Mouse (Mus musculus): ENCODE measurements around the gene Bbs5. TPM values are rescaled to one million over a fixed set of nuclear protein-coding genes. Genes with fewer than 3 reads are reported as not detected.
"Not testable (repeated sequence)": the region's sequence is repeated elsewhere in the genome, so short reads cannot be mapped to it uniquely, and the experiment has no call there.

The Bbs5 gene
- polyA plus RNA-seq, 1 experiment from 2014 or later: 23.9 TPM

- H3K27me3 ChIP-seq (replicated peaks): no peaks in the 10 kb centered on the region
- no peaks in the 10 kb centered on the region for H3K4me1 ChIP-seq
- ATAC-seq (ENCODE audit: low FRiP score): no peak
- H3K36me3 ChIP-seq: no peaks in the 10 kb centered on the region
- no peaks in the 10 kb centered on the region for H3K9me3 ChIP-seq (replicated peaks)
- H3K9ac ChIP-seq (replicated peaks): no peak overlapping the region
- H3K27ac ChIP-seq (replicated peaks): no peak overlapping the region
- H3K4me3 ChIP-seq (replicated peaks): no peak overlapping the region
- no peak overlapping the region for H3K4me2 ChIP-seq
- 72% methylated on average over 9 of the region's 9 CpGs for WGBS
Observed at GRCm38 (mm10) chr2:69675266-69675665, 28.3 kb downstream of the Bbs5 start.

GRCm38 (mm10) chr2:69676713-69677112, 29.7 kb downstream of the Bbs5 start:
- Histone ChIP-seq H3K36me3 (no peaks in the 10 kb centered on the region), H3K27ac (replicated peaks) (no peak overlapping the region), H3K4me2 (no peak overlapping the region), H3K4me1 (no peaks in the 10 kb centered on the region), H3K27me3 (replicated peaks) (no peaks in the 10 kb centered on the region), H3K9ac (replicated peaks) (no peak overlapping the region), H3K9me3 (replicated peaks) (no peaks in the 10 kb centered on the region), H3K4me3 (replicated peaks) (no peak overlapping the region)
- ATAC-seq (ENCODE audit: low FRiP score): no peak
- 64% methylated on average over 2 of the region's 2 CpGs for WGBS

- not testable (repeated sequence) for ATAC-seq (ENCODE audit: low FRiP score); H3K36me3 ChIP-seq; H3K27me3 ChIP-seq (replicated peaks); H3K4me3 ChIP-seq (replicated peaks); H3K4me2 ChIP-seq; H3K9ac ChIP-seq (replicated peaks); H3K27ac ChIP-seq (replicated peaks); H3K9me3 ChIP-seq (replicated peaks); H3K4me1 ChIP-seq
- 87% methylated on average over 2 of the region's 2 CpGs for WGBS
Observed at GRCm38 (mm10) chr2:69677215-69677614, 30.2 kb downstream of the Bbs5 start.

- Histone ChIP-seq H3K4me3 (replicated peaks) (no peak overlapping the region), H3K9me3 (replicated peaks) (no peaks in the 10 kb centered on the region), H3K27ac (replicated peaks) (no peak overlapping the region), H3K4me1 (peaks cover 9% of the 10 kb centered on the region), H3K4me2 (no peak overlapping the region), H3K36me3 (no peaks in the 10 kb centered on the region), H3K9ac (replicated peaks) (no peak overlapping the region), H3K27me3 (replicated peaks) (no peaks in the 10 kb centered on the region)
- no peak for ATAC-seq (ENCODE audit: low FRiP score)
- 63% methylated on average over 6 of the region's 6 CpGs for WGBS
Observed at GRCm38 (mm10) chr2:69679990-69680389, 33.0 kb downstream of the Bbs5 start.

DNA sequence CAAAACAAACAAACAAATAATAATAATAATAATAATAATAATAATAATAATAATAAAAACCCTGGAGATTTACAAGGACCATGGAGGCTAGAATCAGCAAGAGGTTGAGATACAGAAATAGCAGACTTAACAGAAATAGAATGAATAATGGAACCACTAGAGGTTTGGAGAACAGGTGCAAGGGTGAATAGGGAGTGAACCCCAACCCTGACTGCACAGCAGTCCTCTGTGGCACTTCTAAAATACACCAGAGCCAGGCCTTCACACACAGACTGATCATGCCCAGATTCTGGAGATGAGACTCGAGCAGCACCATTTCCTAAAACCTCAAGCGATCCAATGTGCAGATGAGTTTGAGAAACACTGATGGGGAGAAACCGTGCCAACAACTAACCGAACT, 35.0 kb downstream of the Bbs5 start:
- no peak for ATAC-seq (ENCODE audit: low FRiP score)
- Histone ChIP-seq H3K27ac (replicated peaks) (no peak overlapping the region), H3K4me3 (replicated peaks) (no peak overlapping the region), H3K9me3 (replicated peaks) (no peaks in the 10 kb centered on the region), H3K9ac (replicated peaks) (no peak overlapping the region), H3K36me3 (peaks cover 7% of the 10 kb centered on the region), H3K4me1 (peaks cover 9% of the 10 kb centered on the region), H3K4me2 (no peak overlapping the region), H3K27me3 (replicated peaks) (no peaks in the 10 kb centered on the region)
- WGBS: 92% methylated on average over 4 of the region's 4 CpGs

GRCm38 (mm10) chr2:69683036-69683805, 36.2 kb downstream of the Bbs5 start:
- H3K4me3 ChIP-seq (replicated peaks): peak overlapping the region; percentile 15; the same call in 1 of the 2 replicates
- H3K9me3 ChIP-seq (replicated peaks): no peaks in the 10 kb centered on the region
- H3K27me3 ChIP-seq (replicated peaks): no peaks in the 10 kb centered on the region
- 23% methylated on average over 13 of the region's 13 CpGs for WGBS
- peaks cover 19% of the 10 kb centered on the region for H3K36me3 ChIP-seq
- no peak overlapping the region for H3K9ac ChIP-seq (replicated peaks)
- H3K4me1 ChIP-seq: peaks cover 9% of the 10 kb centered on the region
- H3K4me2 ChIP-seq: peak overlapping the region; percentile 22
- H3K27ac ChIP-seq (replicated peaks): no peak overlapping the region
- peak; percentile 55; the same call in 1 of the 2 replicates for ATAC-seq (ENCODE audit: low FRiP score)

DNA sequence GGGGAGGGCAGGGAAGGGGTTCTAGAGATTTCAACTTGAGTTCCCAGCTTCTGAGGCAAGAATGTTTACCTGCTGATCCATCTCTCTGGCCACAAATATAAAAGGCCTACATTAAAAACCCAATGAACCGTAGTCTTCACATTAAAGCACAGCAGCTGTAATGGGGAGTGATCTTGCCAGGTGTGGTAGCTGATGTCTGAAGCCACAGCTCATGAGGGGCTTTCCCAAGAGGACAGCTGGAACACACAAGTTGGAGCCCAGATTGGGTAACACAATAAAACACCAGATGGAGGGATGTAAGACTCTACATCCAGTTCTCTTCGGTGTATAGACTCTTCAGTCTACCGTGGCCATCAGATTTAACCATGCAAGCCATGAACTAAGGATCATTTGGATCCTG, 37.5 kb downstream of the Bbs5 start:
- no peaks in the 10 kb centered on the region for H3K9me3 ChIP-seq (replicated peaks)
- no peaks in the 10 kb centered on the region for H3K27me3 ChIP-seq (replicated peaks)
- peaks cover 26% of the 10 kb centered on the region for H3K36me3 ChIP-seq
- no peak overlapping the region for H3K27ac ChIP-seq (replicated peaks)
- H3K4me3 ChIP-seq (replicated peaks): no peak overlapping the region
- H3K4me2 ChIP-seq: no peak overlapping the region
- peaks cover 9% of the 10 kb centered on the region for H3K4me1 ChIP-seq
- no peak overlapping the region for H3K9ac ChIP-seq (replicated peaks)
- ATAC-seq (ENCODE audit: low FRiP score): no peak
- WGBS: 96% methylated on average over 3 of the region's 3 CpGs

DNA sequence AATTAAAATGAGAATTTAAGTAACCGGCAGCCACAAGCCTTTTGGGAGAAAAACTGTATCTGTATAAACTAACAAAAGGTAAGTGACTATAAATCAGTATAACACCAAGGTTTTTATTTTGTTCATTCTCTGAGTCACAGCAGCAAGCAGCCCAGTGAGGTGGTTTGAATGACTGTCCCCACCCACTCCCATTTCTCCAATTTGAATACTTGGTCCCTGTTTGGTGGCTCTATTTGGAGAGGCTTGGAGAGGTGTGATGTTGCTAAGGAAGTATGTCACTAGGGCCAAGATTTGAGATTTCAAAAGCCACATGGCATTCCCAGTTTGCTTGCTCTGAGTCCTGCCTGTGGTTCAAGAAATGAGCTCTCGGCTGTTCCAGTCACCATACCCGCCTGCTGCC, 43.2 kb downstream of the Bbs5 start:
- WGBS: 94% methylated on average over 3 of the region's 3 CpGs
- Histone ChIP-seq H3K27ac (replicated peaks) (no peak overlapping the region), H3K36me3 (peaks cover 72% of the 10 kb centered on the region)

GRCm38 (mm10) chr2:69690843-69691242, 43.9 kb downstream of the Bbs5 start:
- Histone ChIP-seq H3K27ac (replicated peaks) (no peak overlapping the region), H3K4me1 (no peaks in the 10 kb centered on the region), H3K9me3 (replicated peaks) (no peaks in the 10 kb centered on the region), H3K4me2 (no peak overlapping the region), H3K9ac (replicated peaks) (no peak overlapping the region), H3K4me3 (replicated peaks) (no peak overlapping the region), H3K36me3 (peaks cover 72% of the 10 kb centered on the region), H3K27me3 (replicated peaks) (no peaks in the 10 kb centered on the region)
- 92% methylated on average over 6 of the region's 6 CpGs for WGBS
- ATAC-seq (ENCODE audit: low FRiP score): no peak

More for the DNA sequence above, 43.2 kb downstream of the Bbs5 start:
- Histone ChIP-seq H3K9ac (replicated peaks) (no peak overlapping the region), H3K4me3 (replicated peaks) (no peak overlapping the region), H3K4me2 (no peak overlapping the region), H3K27me3 (replicated peaks) (no peaks in the 10 kb centered on the region), H3K9me3 (replicated peaks) (no peaks in the 10 kb centered on the region), H3K4me1 (no peaks in the 10 kb centered on the region)
- no peak for ATAC-seq (ENCODE audit: low FRiP score)

DNA sequence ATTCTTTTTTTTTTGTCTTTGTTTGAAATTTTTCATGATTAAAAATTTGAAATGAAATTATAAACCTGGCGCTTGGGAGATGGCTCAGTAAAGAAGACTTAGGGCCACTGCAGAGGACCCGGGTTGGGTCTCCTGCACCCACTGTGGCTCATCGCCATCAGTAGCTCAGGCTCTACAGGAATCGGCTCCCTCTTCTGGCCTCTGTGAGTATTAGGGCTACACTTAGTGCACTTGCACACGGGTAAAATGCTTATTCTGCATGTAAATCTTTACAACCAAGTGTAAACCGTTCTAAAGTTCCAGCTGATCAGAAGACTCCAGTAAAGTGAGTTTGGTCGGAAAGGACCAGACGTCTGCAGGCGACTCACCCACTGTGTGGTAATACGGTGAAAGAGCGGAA, 46.5 kb downstream of the Bbs5 start:
- Histone ChIP-seq H3K9me3 (replicated peaks) (no peaks in the 10 kb centered on the region), H3K4me3 (replicated peaks) (no peak overlapping the region), H3K27ac (replicated peaks) (no peak overlapping the region), H3K9ac (replicated peaks) (no peak overlapping the region), H3K4me2 (no peak overlapping the region), H3K27me3 (replicated peaks) (no peaks in the 10 kb centered on the region), H3K4me1 (no peaks in the 10 kb centered on the region), H3K36me3 (peaks cover 73% of the 10 kb centered on the region)
- 96% methylated on average over 11 of the region's 11 CpGs for WGBS
- no peak for ATAC-seq (ENCODE audit: low FRiP score)

DNA sequence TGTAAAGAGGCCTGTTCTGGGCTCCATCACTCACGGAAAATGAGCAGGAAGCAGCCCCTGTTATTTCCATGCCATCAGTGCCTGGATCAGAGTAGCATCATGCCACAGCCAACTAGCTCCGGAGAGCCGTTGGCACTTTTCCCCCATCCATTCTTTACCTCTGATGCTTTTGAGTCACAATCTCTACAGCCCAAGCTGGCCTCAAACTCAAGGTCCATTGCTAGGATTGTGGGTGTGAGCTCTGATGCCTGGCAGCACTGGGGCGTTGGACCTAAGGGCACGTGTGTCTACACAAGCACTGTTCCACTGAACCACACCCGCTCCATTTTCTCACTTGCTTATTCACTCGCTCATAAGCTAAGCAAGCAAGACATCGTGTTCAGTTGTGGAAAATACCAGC, 53.5 kb downstream of the Bbs5 start:
- 97% methylated on average over 8 of the region's 8 CpGs for WGBS
- Histone ChIP-seq H3K27me3 (replicated peaks) (no peaks in the 10 kb centered on the region), H3K4me2 (no peak overlapping the region), H3K9ac (replicated peaks) (no peak overlapping the region), H3K4me3 (replicated peaks) (no peak overlapping the region), H3K4me1 (no peaks in the 10 kb centered on the region), H3K36me3 (peaks cover 66% of the 10 kb centered on the region), H3K9me3 (replicated peaks) (no peaks in the 10 kb centered on the region), H3K27ac (replicated peaks) (no peak overlapping the region)
- ATAC-seq (ENCODE audit: low FRiP score): no peak

DNA sequence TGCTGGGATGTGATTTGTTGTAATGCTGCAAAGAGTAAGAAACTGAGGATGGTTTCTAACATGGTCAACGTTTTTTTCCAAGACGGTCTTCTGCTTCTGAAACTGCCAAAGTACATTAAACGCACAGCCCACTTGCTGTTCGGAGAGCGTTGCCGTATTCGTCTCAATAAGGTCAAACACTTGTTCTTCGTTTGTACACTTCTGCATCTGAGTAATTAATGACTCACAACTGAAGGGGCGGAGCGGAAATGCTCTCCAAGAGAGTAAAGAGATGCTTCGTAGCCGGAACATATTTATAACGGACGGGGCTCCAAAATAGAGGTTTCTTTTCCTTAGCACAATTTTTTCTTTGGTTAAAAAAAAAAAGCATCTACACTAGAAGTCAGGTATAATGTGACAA, 65.2 kb downstream of the Bbs5 start:
- H3K9ac ChIP-seq (replicated peaks): no peak overlapping the region
- H3K4me2 ChIP-seq: peak overlapping the region; percentile 79
- H3K27me3 ChIP-seq (replicated peaks): peaks cover 2% of the 10 kb centered on the region; the same call in 1 of the 2 replicates
- H3K36me3 ChIP-seq: peaks cover 6% of the 10 kb centered on the region
- no peak overlapping the region for H3K27ac ChIP-seq (replicated peaks)
- 85% methylated on average over 14 of the region's 14 CpGs for WGBS
- H3K9me3 ChIP-seq (replicated peaks): no peaks in the 10 kb centered on the region
- ATAC-seq (ENCODE audit: low FRiP score): no peak
- H3K4me3 ChIP-seq (replicated peaks): no peak overlapping the region
- H3K4me1 ChIP-seq: peaks cover 11% of the 10 kb centered on the region

Data from neural tube, embryonic 15.5 days (tissue).